Mouse (Mus musculus): ENCODE results near the gene Btd. TPM values are rescaled to one million over a fixed set of nuclear protein-coding genes. Genes with fewer than 3 reads are reported as not detected.

The Btd gene
- polyA plus RNA-seq, 1 experiment from 2014 or later: 33.5 TPM

GRCm38 (mm10) chr14:31660312-31661093, 19.7 kb downstream of the Btd start:
- Histone ChIP-seq H3K27me3 (no peaks in the 10 kb centered on the region), H3K4me2 (peak overlapping the region; percentile 11; the same call in 1 of the 2 replicates), H3K9ac (peak overlapping the region; percentile 44; the same call in 1 of the 2 replicates), H3K4me3 (no peak overlapping the region), H3K9me3 (no peaks in the 10 kb centered on the region), H3K27ac (peak overlapping the region; percentile 100), H3K4me1 (peaks cover 85% of the 10 kb centered on the region), H3K36me3 (no peaks in the 10 kb centered on the region)
- ATAC-seq (ENCODE audit: insufficient number of reproducible peaks, insufficient read depth, low FRiP score, low TSS enrichment, low read depth): no peak
- WGBS: 23% methylated on average over 7 of the region's 7 CpGs

- Histone ChIP-seq H3K4me3 (peak overlapping the region; percentile 39), H3K27ac (peak overlapping the region; percentile 100), H3K9ac (peak overlapping the region; percentile 69), H3K9me3 (no peaks in the 10 kb centered on the region), H3K27me3 (no peaks in the 10 kb centered on the region), H3K36me3 (peaks cover 4% of the 10 kb centered on the region), H3K4me2 (peak overlapping the region; percentile 64), H3K4me1 (peaks cover 86% of the 10 kb centered on the region)
- 4% methylated on average over 44 of the region's 44 CpGs for WGBS
- ATAC-seq (ENCODE audit: insufficient number of reproducible peaks, insufficient read depth, low FRiP score, low TSS enrichment, low read depth): peak; percentile 82
Observed at GRCm38 (mm10) chr14:31661671-31662554, 21.1 kb downstream of the Btd start.

- H3K27ac ChIP-seq: peak overlapping the region; percentile 100
Observed at GRCm38 (mm10) chr14:31662555-31663211, 21.9 kb downstream of the Btd start.

GRCm38 (mm10) chr14:31663376-31664099, 22.7 kb downstream of the Btd start:
- Histone ChIP-seq H3K27me3 (no peaks in the 10 kb centered on the region), H3K9ac (peak overlapping the region; percentile 40; the same call in 1 of the 2 replicates), H3K4me3 (no peak overlapping the region), H3K9me3 (no peaks in the 10 kb centered on the region), H3K36me3 (peaks cover 18% of the 10 kb centered on the region), H3K4me2 (no peak overlapping the region; the same call in 1 of the 2 replicates), H3K27ac (peak overlapping the region; percentile 100), H3K4me1 (peaks cover 70% of the 10 kb centered on the region)
- 86% methylated on average over 13 of the region's 13 CpGs for WGBS
- no peak for ATAC-seq (ENCODE audit: insufficient number of reproducible peaks, insufficient read depth, low FRiP score, low TSS enrichment, low read depth)

More at GRCm38 (mm10) chr14:31662555-31663211, 21.9 kb downstream of the Btd start:
- no peaks in the 10 kb centered on the region for H3K9me3 ChIP-seq
- peak overlapping the region; percentile 39 for H3K4me3 ChIP-seq
- peak overlapping the region; percentile 64 for H3K4me2 ChIP-seq
- 24% methylated on average over 9 of the region's 9 CpGs for WGBS
- H3K4me1 ChIP-seq: peaks cover 78% of the 10 kb centered on the region
- no peaks in the 10 kb centered on the region for H3K27me3 ChIP-seq
- peak; percentile 38; the same call in 1 of the 2 replicates for ATAC-seq (ENCODE audit: insufficient number of reproducible peaks, insufficient read depth, low FRiP score, low TSS enrichment, low read depth)
- H3K36me3 ChIP-seq: peaks cover 11% of the 10 kb centered on the region
- H3K9ac ChIP-seq: peak overlapping the region; percentile 69

GRCm38 (mm10) chr14:31664100-31664902, 23.5 kb downstream of the Btd start:
- Histone ChIP-seq H3K27me3 (no peaks in the 10 kb centered on the region), H3K4me2 (no peak overlapping the region; the same call in 1 of the 2 replicates), H3K9me3 (no peaks in the 10 kb centered on the region), H3K27ac (peak overlapping the region; percentile 100), H3K36me3 (peaks cover 18% of the 10 kb centered on the region), H3K4me1 (peaks cover 70% of the 10 kb centered on the region), H3K9ac (no peak overlapping the region), H3K4me3 (no peak overlapping the region)
- no peak for ATAC-seq (ENCODE audit: insufficient number of reproducible peaks, insufficient read depth, low FRiP score, low TSS enrichment, low read depth)
- WGBS: 60% methylated on average over 18 of the region's 18 CpGs

GRCm38 (mm10) chr14:31664903-31665565, 24.2 kb downstream of the Btd start:
- Histone ChIP-seq H3K9me3 (no peaks in the 10 kb centered on the region), H3K27ac (peak overlapping the region; percentile 100), H3K27me3 (no peaks in the 10 kb centered on the region), H3K4me2 (no peak overlapping the region), H3K4me3 (no peak overlapping the region), H3K9ac (no peak overlapping the region), H3K36me3 (peaks cover 18% of the 10 kb centered on the region), H3K4me1 (peaks cover 70% of the 10 kb centered on the region)
- no peak for ATAC-seq (ENCODE audit: insufficient number of reproducible peaks, insufficient read depth, low FRiP score, low TSS enrichment, low read depth)
- WGBS: 62% methylated on average over 12 of the region's 12 CpGs

- no peaks in the 10 kb centered on the region for H3K27me3 ChIP-seq
- peaks cover 18% of the 10 kb centered on the region for H3K36me3 ChIP-seq
- H3K4me1 ChIP-seq: peaks cover 70% of the 10 kb centered on the region
- 73% methylated on average over 4 of the region's 4 CpGs for WGBS
- H3K9ac ChIP-seq: no peak overlapping the region
- peak overlapping the region; percentile 100; the same call in 1 of the 2 replicates for H3K27ac ChIP-seq
- no peak overlapping the region for H3K4me3 ChIP-seq
- no peak for ATAC-seq (ENCODE audit: insufficient number of reproducible peaks, insufficient read depth, low FRiP score, low TSS enrichment, low read depth)
- H3K4me2 ChIP-seq: no peak overlapping the region
- H3K9me3 ChIP-seq: no peaks in the 10 kb centered on the region
Observed at GRCm38 (mm10) chr14:31665566-31665940, 24.7 kb downstream of the Btd start.

- Histone ChIP-seq H3K4me2 (no peak overlapping the region), H3K4me3 (no peak overlapping the region), H3K4me1 (peaks cover 64% of the 10 kb centered on the region), H3K27ac (no peak overlapping the region; the same call in 1 of the 2 replicates), H3K9me3 (no peaks in the 10 kb centered on the region), H3K9ac (no peak overlapping the region), H3K36me3 (peaks cover 18% of the 10 kb centered on the region), H3K27me3 (no peaks in the 10 kb centered on the region)
- 96% methylated on average over 28 of the region's 28 CpGs for WGBS
- no peak for ATAC-seq (ENCODE audit: insufficient number of reproducible peaks, insufficient read depth, low FRiP score, low TSS enrichment, low read depth)
Observed at GRCm38 (mm10) chr14:31666931-31667705, 26.3 kb downstream of the Btd start.

- Histone ChIP-seq H3K27ac (peak overlapping the region; percentile 16), H3K4me3 (no peak overlapping the region), H3K27me3 (no peaks in the 10 kb centered on the region), H3K9ac (no peak overlapping the region), H3K4me1 (peaks cover 57% of the 10 kb centered on the region), H3K9me3 (no peaks in the 10 kb centered on the region), H3K36me3 (peaks cover 18% of the 10 kb centered on the region), H3K4me2 (no peak overlapping the region)
- WGBS: 90% methylated on average over 6 of the region's 6 CpGs
- no peak for ATAC-seq (ENCODE audit: insufficient number of reproducible peaks, insufficient read depth, low FRiP score, low TSS enrichment, low read depth)
Observed at GRCm38 (mm10) chr14:31667741-31668140, 26.9 kb downstream of the Btd start.

Data from embryonic facial prominence, embryonic 13.5 days (tissue).